ENCODE assay signal across 17 mouse cellular contexts in genomic region chr10:98323846-98324245, GRCm38 (mm10).
"Had no signal": no experiment of that assay in that cellular context is flagged by ENCODE, and none has a peak within 500 bp of the region (broad histone marks: within the 10 kb centered on the region; RNA-seq: fewer than 3 reads in every experiment).

No protein-coding gene starts in this region.

- DNase-seq: gastrocnemius, postnatal 14 days; gastrocnemius, postnatal 36 days; heart, adult 11 months; heart, adult 2 months; heart, postnatal 14 days; heart, postnatal 36 days; kidney, adult 11 months; kidney, adult 2 months; kidney, adult 9 months; kidney, postnatal 14 days; kidney, postnatal 36 days; layer of hippocampus, adult 9-11 months; layer of hippocampus, postnatal 36 days; lung, adult 18-20 months had no signal

- ATAC-seq: hindbrain, postnatal 0 days; intestine, embryonic 16.5 days; liver, embryonic 12.5 days had no signal
